Mouse (Mus musculus) erythroblast, embryonic 14.5 days (primary cell): ENCODE results near the gene Tmprss12.

ENCODE experiments used
- GATA1 ChIP-seq: IDR thresholded peaks from 2 replicates; pipeline ENCODE4 v1.6.1; 2012; ENCODE audit warnings: low read length, inconsistent platforms, mixed read lengths
- TAL1 ChIP-seq: IDR thresholded peaks from 3 replicates; pipeline ENCODE4 v1.6.1; 2012; ENCODE audit warnings: low read length, inconsistent platforms, mixed read lengths

DNA sequence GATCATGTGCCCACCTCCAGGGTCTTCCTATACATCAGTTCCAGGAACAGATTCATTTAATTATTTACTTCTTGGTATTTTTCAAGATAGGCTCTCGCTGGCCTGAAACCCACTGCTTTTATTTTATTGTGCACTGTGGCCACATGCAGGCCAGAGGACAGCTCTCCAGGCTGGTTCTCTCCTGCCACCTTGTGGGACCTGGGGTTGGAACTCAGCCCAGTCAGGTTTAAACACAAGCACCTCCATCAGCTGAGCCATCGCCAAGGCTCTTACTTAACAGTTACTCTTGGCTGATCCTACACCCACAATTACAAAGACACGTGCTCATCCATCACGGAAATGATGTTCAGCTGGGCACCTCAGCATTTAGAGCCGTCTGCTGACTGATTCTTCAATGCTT lies 40.5 kb downstream of the Tmprss12 start:
- TF ChIP-seq TAL1, result no peak
- no peak for TF ChIP-seq GATA1
